Mouse (Mus musculus) heart, postnatal 0 days (tissue): ENCODE data around the gene Wbp2. TPM values are rescaled to one million over a fixed set of nuclear protein-coding genes. Genes with fewer than 3 reads are reported as not detected.

ENCODE experiments used
- ATAC-seq: fragments of 200-750 bp; cut with Nextera tagmentation; 2 replicates; pipeline ENCODE4 v1.8.0; 2017; ENCODE audit warnings: low read depth, moderate number of reproducible peaks, moderate library complexity; ENCODE audit not compliant: insufficient read depth
- DNase-seq: peaks from one replicate; pipeline ENCODE4 v3.0.0-alpha.2; 2016; ENCODE audit warnings: low spot score
- H3K27ac ChIP-seq: fragments of 300-500 bp; sonication (generic); 2 replicates; pipeline ENCODE4 v1.5.1; 2014; ENCODE audit warnings: low read depth, mild to moderate bottlenecking
- H3K27me3 ChIP-seq: fragments of 300-500 bp; sonication (generic); 2 replicates; pipeline ENCODE4 v1.6.1; 2014; ENCODE audit warnings: low read length, mixed read lengths; ENCODE audit not compliant: control insufficient read depth, insufficient read depth
- H3K36me3 ChIP-seq: fragments of 300-500 bp; sonication (generic); replicated peaks from 2 replicates; pipeline ENCODE4 v1.6.1; 2014; ENCODE audit warnings: low read length, mixed read lengths; ENCODE audit not compliant: control insufficient read depth, insufficient read depth
- H3K4me1 ChIP-seq: fragments of 300-500 bp; sonication (generic); 2 replicates; pipeline ENCODE4 v1.6.1; 2014; ENCODE audit warnings: antibody characterized with exemption; ENCODE audit not compliant: control insufficient read depth, insufficient read depth
- H3K4me2 ChIP-seq: fragments of 300-500 bp; sonication (generic); 2 replicates; pipeline ENCODE4 v1.6.1; 2014; ENCODE audit warnings: low read depth, mild to moderate bottlenecking, low read length, moderate library complexity
- H3K4me3 ChIP-seq: fragments of 300-500 bp; sonication (generic); 2 replicates; pipeline ENCODE4 v1.5.1; 2014; ENCODE audit warnings: low read depth, low read length
- H3K9ac ChIP-seq: fragments of 300-500 bp; sonication (generic); replicated peaks from 2 replicates; pipeline ENCODE4 v1.6.1; 2014; ENCODE audit warnings: low read depth, low read length, mixed read lengths
- H3K9me3 ChIP-seq: fragments of 300-500 bp; sonication (generic); replicated peaks from 2 replicates; pipeline ENCODE4 v1.6.1; 2016; ENCODE audit warnings: low read length; ENCODE audit not compliant: control insufficient read depth
- CTCF ChIP-seq: IDR thresholded peaks from 2 replicates; pipeline ENCODE4 v1.5.1; 2016; ENCODE audit warnings: antibody characterized with exemption, control low read depth, low read depth
- EP300 ChIP-seq: IDR thresholded peaks from 2 replicates; pipeline ENCODE4 v1.6.1; 2016; ENCODE audit warnings: antibody characterized with exemption, low read depth
- WGBS: fragments of 180-500 bp; shearing (Covaris S2); extraction: QIAGEN DNeasy Blood & Tissue Kit; methylation state at CpG from one replicate; pipeline ENCODE4 v1.1.7; 2014; 5-methylcytosine and 5-hydroxymethylcytosine counted together
- polyA plus RNA-seq: library from polyadenylated mRNA; unstranded; fragments of >200 nt; fragmentation: Nextera tagmentation; extraction: Ambion mirVana; gene quantifications from 2 replicates; pipeline ENCODE4 v1.2.1, GENCODE M21; 2015
- total RNA-seq: library from RNA; depleted of rRNA; stranded (reverse); fragments of >200 nt; gene quantifications from 2 replicates; pipeline ENCODE4 v1.2.3, GENCODE M21; 2014; ENCODE audit warnings: low replicate concordance

Gene Wbp2
- total and polyA plus RNA-seq, 2 experiments from 2014 or later: 106 to 120 TPM

DNA sequence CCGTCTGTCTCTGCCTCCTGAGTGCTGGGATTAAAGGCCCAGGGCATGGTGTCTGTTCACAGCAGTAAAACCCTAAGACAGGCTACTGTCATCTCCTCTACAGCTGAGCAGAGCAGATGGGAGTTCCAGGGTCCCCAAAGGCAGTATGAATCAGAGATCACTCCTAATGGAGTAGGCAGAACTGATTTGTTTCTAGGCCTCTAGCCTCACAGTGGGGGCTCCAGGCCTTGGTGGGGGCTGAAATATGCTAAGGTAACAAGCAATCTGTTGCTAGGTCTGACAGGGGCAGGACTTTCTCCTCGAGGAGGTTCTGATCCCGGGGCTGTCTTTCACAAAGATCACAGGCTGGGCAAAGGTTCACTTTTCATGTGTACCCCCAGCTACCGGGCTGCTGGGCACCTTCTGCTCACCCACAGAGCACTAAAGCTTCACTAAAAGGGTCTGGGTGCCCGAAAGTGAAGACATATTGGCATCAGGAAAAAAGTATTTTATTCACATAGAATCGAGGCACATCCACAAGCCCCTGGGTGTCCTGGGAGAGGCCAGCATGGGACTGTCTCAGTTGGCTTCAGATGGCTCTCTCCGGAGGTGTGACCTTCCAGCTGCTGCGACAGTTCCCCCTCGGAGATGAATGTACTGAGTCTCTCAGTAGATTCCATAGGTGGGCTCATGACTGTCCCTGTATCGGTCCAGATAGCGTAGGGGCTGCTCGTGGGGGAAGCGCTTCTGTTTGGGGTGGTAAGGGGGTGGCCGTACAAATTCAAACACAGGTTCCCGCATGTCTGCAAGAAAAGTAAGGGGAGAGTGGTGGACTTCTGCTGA lies 44.8 kb upstream of the Wbp2 start:
- Histone ChIP-seq H3K27ac (peak overlapping the region; percentile 92), H3K4me3 (peak overlapping the region; percentile 63), H3K4me1 (peaks cover 23% of the 10 kb centered on the region; the same call in 1 of the 2 replicates), H3K9ac (peak overlapping the region; percentile 67; the same call in 1 of the 2 replicates), H3K36me3 (peaks cover 22% of the 10 kb centered on the region), H3K27me3 (no peaks in the 10 kb centered on the region), H3K9me3 (no peaks in the 10 kb centered on the region), H3K4me2 (peak overlapping the region; percentile 71)
- ATAC-seq (no peak), DNase-seq (no peak)
- WGBS: 78% methylated on average over 15 of the region's 15 CpGs
- TF ChIP-seq CTCF (no peak), EP300 (no peak)

DNA sequence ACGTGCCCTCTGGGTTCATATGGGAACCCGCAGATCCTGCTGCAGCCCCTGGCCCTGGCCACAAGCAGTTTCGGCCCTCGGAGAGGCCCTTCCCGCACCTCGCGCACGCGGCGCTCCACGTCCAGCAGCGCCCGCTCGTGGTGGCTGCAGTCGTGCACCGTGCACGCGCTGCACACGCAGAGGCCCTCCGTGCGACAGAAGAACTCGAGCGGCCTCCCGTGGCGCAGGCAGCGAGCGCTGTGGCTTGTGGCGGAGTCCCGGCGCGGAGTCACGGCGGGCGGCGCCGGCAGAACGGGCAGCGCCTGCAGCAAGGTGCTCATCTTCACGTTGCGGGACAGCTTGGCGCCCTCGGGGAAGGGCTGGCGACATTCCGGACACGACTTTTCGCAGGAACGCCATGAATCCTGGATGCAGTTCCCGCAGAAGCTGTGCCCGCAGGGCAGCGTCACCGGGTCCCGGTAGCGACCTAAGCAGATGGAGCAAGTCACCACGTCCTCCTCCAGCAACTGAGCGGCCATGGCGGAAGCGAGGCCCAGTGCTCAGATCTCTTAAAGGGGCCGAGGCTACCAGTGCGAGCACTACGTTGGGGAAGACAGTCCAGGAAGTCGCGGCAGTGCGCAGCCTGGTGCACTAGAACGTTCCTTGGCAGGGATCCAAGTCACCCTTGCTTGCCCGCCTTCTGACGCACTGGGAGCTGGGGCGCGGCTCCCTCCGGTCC lies 43.9 kb upstream of the Wbp2 start, which contains the start of gene Trim65:
Gene Trim65 (minus strand): TSS at position 641 of the 718 bp plus-strand sequence.
- Histone ChIP-seq H3K4me1 (peaks cover 23% of the 10 kb centered on the region; the same call in 1 of the 2 replicates), H3K4me3 (peak within 1 kb of the TSS; percentile 63), H3K9me3 (no peaks in the 10 kb centered on the region), H3K4me2 (peak within 1 kb of the TSS; percentile 71), H3K27me3 (no peaks in the 10 kb centered on the region), H3K9ac (peak within 1 kb of the TSS; percentile 67), H3K27ac (peak within 1 kb of the TSS; percentile 92), H3K36me3 (peaks cover 31% of the 10 kb centered on the region)
- peak; percentile 34 for TF ChIP-seq EP300
- TF ChIP-seq CTCF: peak; percentile 99
- peak; percentile 86 for ATAC-seq
- DNase-seq: peak; percentile 85
- WGBS: under 1% methylated on average over 64 of the region's 69 CpGs

DNA sequence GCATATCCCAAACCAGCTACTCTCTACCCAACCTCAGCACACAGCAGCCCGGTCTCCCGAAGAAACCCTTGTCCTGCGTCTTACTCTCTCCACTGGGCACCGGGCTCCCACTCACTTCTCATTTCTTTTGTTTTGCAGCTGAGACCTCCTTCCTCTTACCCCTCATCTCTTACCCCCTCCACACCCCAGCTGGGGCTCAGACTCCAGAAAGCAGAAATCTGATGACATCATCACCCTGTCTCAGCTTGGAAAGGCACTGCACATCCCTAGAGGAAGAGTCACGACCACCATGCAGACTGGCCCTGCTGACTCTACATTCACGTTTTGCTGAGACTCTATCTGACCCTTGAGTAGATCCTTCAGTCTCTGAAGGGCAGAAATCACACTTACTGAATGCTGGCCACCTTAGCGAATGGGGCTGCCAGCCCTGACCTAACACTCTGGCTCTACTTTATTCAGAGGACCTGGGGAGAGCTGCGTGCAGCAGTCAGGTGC lies 43.2 kb upstream of the Wbp2 start:
- Histone ChIP-seq H3K27ac (peak overlapping the region; percentile 92), H3K27me3 (no peaks in the 10 kb centered on the region), H3K36me3 (peaks cover 35% of the 10 kb centered on the region), H3K4me2 (peak overlapping the region; percentile 71), H3K9me3 (no peaks in the 10 kb centered on the region), H3K9ac (peak overlapping the region; percentile 67), H3K4me1 (peaks cover 23% of the 10 kb centered on the region; the same call in 1 of the 2 replicates), H3K4me3 (peak overlapping the region; percentile 63)
- no peak for TF ChIP-seq EP300
- TF ChIP-seq CTCF: no peak
- DNase-seq: no peak
- WGBS: 37% methylated on average over 8 of the region's 8 CpGs
- no peak for ATAC-seq

DNA sequence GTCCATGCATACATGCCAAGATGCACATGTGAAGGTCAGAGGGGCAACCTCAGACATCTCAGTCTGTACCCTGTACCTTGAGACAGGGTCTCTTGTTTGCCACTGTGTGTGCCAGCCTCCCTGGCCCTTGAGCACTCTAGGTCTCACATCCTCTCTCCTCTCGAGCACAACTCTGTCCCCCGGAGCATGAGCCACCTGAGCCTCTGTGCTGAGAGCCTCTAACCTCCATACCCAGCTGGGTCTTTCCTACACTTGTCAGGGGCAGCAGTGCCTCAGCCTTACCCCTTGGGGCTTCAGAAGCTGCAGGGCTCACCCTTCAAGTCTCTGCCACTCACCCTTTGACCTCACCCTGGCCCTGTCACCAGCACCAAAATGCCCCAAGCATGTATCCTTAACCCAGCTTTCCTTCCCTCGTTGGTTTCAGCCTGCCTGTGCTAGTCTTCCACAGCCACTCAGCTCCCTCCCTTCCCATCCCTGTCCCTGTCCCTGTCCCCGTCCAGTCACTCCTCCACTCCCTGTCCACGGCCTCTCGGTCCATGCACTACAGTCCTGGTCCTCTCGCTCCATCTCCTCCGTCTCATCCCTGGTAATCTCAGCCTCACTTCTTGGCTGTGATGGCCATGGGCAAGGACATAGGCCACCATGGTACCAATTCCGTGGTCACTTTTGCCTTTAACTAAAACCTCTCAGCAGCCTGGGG lies 42.4 kb upstream of the Wbp2 start:
- ATAC-seq: no peak
- no peak overlapping the region for H3K4me2 ChIP-seq
- 80% methylated on average over 9 of the region's 9 CpGs for WGBS
- no peaks in the 10 kb centered on the region for H3K27me3 ChIP-seq
- H3K9ac ChIP-seq: no peak overlapping the region
- peaks cover 23% of the 10 kb centered on the region; the same call in 1 of the 2 replicates for H3K4me1 ChIP-seq
- no peak for DNase-seq
- H3K4me3 ChIP-seq: no peak overlapping the region
- no peak overlapping the region for H3K27ac ChIP-seq
- no peaks in the 10 kb centered on the region for H3K9me3 ChIP-seq
- TF ChIP-seq EP300 (no peak), CTCF (no peak)
- peaks cover 28% of the 10 kb centered on the region for H3K36me3 ChIP-seq

DNA sequence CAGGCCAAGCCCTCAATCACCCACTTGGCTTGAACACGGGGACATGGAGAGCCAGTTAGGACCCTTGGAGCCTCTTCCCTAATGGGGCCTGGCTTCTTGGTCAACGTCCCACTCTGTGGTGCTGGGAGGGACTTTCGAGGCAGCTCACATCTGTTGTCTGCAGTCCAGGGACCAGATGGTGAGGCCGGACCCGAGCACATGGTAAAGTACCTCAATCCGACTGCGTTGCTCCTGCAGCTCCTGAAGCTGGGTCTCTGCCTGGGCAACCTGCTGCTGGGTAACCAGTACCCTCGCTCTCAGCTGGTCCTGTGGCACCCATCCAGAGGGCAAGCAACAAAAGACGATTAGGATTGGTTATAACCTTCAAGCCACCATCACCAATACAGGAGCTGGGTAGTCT lies 41.2 kb upstream of the Wbp2 start:
- Histone ChIP-seq H3K4me2 (no peak overlapping the region), H3K36me3 (peaks cover 18% of the 10 kb centered on the region), H3K27ac (no peak overlapping the region), H3K27me3 (no peaks in the 10 kb centered on the region), H3K9ac (no peak overlapping the region), H3K4me1 (peaks cover 23% of the 10 kb centered on the region; the same call in 1 of the 2 replicates), H3K9me3 (no peaks in the 10 kb centered on the region), H3K4me3 (no peak overlapping the region)
- ATAC-seq: no peak
- TF ChIP-seq EP300 (no peak), CTCF (no peak)
- no peak for DNase-seq
- WGBS: 73% methylated on average over 9 of the region's 9 CpGs
